Mouse (Mus musculus) frontal cortex, postnatal 25 days (tissue): ENCODE measurements around the gene Krt15.

Source experiments
- DNase-seq, 2 experiments: peaks; one replicate each; pipeline ENCODE4 v3.0.0; 2022; ENCODE audit warnings: low spot score in 2 of 2

The Krt15 gene

DNA sequence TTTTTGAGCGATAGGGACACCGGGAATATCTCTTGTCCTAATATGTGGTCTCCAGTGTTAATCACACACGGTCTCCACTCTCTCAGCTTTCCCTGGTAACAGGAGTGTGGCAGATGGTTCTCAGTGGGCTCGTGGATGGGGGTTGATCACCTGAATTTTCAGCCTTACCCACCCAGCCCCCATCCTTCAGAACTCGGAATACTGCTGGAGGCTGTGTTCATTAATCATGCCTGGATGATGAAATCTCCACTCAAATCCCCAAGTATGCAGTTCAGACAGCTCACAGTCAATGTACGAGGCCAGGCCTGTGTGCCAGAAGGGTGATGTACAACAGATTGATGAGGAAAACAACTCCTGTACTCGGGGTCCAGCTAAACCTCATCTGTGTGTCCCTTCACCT is 10.8 kb downstream of the Krt15 start:
- DNase-seq: no peak

GRCm38 (mm10) chr11:100121466-100121865 is 14.3 kb downstream of the Krt15 start, which contains the start of gene Krt13:
TSS of gene Krt13 (minus strand) at chr11:100121566.
- no peak for DNase-seq

GRCm38 (mm10) chr11:100120331-100120730 is 15.4 kb downstream of the Krt15 start:
- no peak for DNase-seq

DNA sequence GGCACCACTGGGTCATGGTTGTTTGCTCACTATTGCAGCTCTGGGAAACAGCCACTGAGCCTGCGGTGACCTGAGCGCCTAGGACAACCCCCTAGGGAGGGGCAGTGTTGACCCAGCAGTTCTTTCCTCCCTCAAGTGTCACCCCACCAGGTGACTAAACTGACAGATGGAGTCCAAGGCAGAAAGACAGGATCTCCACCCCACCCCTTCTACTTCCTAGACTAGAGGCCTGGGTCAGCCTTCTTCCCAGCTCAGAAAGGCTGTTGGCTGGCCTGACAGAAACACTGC is 22.0 kb downstream of the Krt15 start:
- no peak for DNase-seq

DNA sequence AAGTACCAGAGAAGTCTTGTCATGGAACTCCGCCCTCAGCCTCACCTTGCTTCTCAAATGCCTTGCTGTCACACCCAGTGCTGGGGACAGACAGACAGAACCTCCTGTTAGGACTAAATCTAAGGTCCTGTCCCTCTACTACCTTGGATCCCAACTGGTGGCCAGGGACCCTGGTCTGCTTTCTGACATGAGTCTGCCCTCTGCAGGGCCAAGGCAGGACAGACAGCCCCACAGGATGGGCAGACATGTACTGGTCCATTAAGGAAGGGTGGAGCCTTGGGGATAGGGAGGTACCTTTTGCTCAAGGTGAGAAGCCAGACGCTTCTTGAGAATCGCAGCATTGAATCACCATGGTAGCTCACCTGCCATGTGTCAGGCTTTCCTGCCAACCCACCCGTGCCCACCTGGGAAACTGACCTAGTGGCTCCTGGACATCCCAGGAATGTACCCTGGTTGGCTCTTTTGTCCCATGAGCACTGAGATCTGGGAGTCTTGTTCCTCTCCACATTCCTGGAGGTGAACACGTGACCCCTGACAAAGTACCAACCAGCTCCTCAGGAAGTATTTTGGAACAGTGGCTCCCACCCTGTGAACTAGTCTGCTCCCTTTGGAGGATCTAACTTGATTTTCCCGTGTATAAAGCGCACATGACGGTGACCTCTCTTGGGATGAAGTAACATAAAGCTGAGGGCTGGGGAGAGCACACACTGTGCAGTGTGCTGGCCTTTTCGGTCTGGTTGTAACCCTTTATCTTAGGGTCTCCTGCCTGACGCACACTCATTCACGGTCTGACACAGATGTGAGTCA is 22.6 kb downstream of the Krt15 start:
- DNase-seq: no peak

GRCm38 (mm10) chr11:100105576-100106122 is 30.1 kb downstream of the Krt15 start, which contains the start of gene Krt36:
TSS of gene Krt36 (minus strand) at chr11:100105626.
- DNase-seq: no peak

- no peak for DNase-seq
Measured at GRCm38 (mm10) chr11:100102693-100103429, 32.9 kb downstream of the Krt15 start.

DNA sequence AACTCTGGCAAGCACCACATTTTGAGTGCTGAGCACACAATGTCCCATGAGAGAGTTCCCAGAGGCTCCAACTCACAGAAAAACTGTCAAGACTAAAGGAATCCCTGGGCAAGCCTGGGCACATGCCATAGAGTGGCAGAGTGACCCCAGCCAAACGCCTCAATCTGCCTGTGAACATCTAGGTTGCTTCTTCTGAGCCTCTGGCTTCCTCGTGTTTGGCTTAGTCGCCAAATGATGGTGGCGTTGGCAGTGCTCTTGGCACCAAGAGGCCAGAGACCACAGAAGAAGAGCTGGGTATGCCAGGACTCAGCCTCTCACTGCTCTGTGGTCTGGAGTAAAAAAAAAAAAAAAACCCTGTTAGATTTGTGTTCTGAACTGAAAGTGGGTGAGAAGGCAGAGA is 35.3 kb downstream of the Krt15 start:
- DNase-seq: no peak

- no peak for DNase-seq
Measured at GRCm38 (mm10) chr11:100097819-100098218, 37.9 kb downstream of the Krt15 start.

- DNase-seq: no peak
Measured at GRCm38 (mm10) chr11:100096141-100096540, 39.6 kb downstream of the Krt15 start, which contains the start of gene Krt35. TSS of gene Krt35 (minus strand) at chr11:100096241.

GRCm38 (mm10) chr11:100088378-100089025 is 47.2 kb downstream of the Krt15 start:
- no peak for DNase-seq

DNA sequence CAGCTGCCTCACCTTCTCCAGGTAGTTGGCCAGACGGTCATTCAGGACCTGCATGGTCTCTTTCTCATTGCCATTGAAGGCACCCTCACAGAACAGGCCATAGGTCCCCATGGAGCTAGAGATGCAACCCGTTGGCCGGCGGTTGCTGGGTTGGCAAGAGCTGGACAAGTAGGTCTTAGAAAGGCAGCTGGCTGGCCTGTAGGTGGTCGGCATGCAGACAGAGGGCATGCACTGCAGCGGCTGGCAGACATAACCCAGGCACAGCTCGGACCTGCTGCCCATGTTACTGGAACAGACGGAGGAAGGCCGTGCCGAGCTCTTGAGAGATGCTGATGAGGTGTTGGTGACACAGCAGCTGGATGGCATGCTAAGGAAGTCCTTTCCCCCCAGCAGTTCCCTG is 47.9 kb downstream of the Krt15 start, which contains the start of gene Krt32:
Krt32 (minus strand) TSS at position 366 of the 400 bp plus-strand sequence.
- DNase-seq: no peak
